8 mouse cellular contexts compared by ENCODE assay signal in the genomic region with DNA sequence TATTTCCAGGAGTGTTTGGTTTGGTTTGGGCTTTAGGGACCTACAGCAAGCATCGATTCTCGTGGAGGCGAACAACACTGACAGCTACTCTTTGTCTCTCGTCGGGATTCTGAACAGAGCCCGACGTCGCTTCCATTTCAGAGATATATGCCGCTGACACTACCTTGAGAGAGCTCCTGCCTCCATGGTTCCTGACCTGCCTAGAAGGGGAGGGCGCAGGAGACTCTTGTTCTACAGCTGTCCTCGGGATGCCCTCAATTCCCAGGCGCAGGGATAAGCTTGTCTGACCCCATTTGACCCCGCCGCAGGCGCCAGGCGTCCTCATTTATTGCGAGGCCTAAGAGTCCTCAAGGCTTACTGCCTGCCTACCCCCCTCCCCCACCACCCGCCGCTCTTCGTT.
DNase-seq lines count a peak whose midpoint lies in the region; ATAC-seq lines count a peak whose summit lies in the region.

No protein-coding gene starts in this region.

- peak overlapping the region; percentile 73 for H3K4me2 ChIP-seq in heart, embryonic 14.5 days (ENCODE audit: low read length)
- peak overlapping the region; percentile 59 for H3K4me2 ChIP-seq in midbrain, embryonic 12.5 days (replicated peaks)

- peaks cover 32% of the 10 kb centered on the region for H3K4me1 ChIP-seq in embryonic facial prominence, embryonic 10.5 days
- H3K4me1 ChIP-seq in heart, embryonic 14.5 days (ENCODE audit: control insufficient read depth in 2 of 2, insufficient read depth in 2 of 2, low read length in 2 of 2): peaks cover 14 to 15% of the 10 kb centered on the region in 2 experiments
- H3K4me1 ChIP-seq in midbrain, embryonic 12.5 days: peaks cover 20% of the 10 kb centered on the region

- H3K4me3 ChIP-seq in embryonic facial prominence, embryonic 10.5 days: peak overlapping the region; percentile 50
- peak overlapping the region; percentile 17 to 33 for H3K4me3 ChIP-seq in heart, embryonic 14.5 days (ENCODE audit: control insufficient read depth in 1 of 2, insufficient read depth in 1 of 2, low read depth in 1 of 2, low read length in 2 of 2)
- peak overlapping the region; percentile 32 for H3K4me3 ChIP-seq in midbrain, embryonic 12.5 days

- H3K36me3 ChIP-seq in embryonic facial prominence, embryonic 10.5 days (replicated peaks): no peaks in the 10 kb centered on the region
- no peaks in the 10 kb centered on the region for H3K36me3 ChIP-seq in heart, embryonic 14.5 days (ENCODE audit: control insufficient read depth, insufficient read depth, low read length)
- no peaks in the 10 kb centered on the region for H3K36me3 ChIP-seq in midbrain, embryonic 12.5 days

- H3K9me3 ChIP-seq in embryonic facial prominence, embryonic 10.5 days: no peaks in the 10 kb centered on the region
- no peaks in the 10 kb centered on the region for H3K9me3 ChIP-seq in heart, embryonic 14.5 days (ENCODE audit: control insufficient read depth, low read length)
- H3K9me3 ChIP-seq in midbrain, embryonic 12.5 days: no peaks in the 10 kb centered on the region

- peak; percentile 5; the same call in 1 of the 2 replicates for ATAC-seq in heart, embryonic 14.5 days (ENCODE audit: insufficient number of reproducible peaks, insufficient read depth, low FRiP score, low read depth)
- ATAC-seq in midbrain, embryonic 12.5 days (ENCODE audit: low FRiP score, low read depth): peak; percentile 45; the same call in 1 of the 2 replicates

- H3K9ac ChIP-seq in heart, embryonic 14.5 days (ENCODE audit: low read length): peak overlapping the region; percentile 71
- H3K9ac ChIP-seq in midbrain, embryonic 12.5 days (replicated peaks): no peak overlapping the region

- peaks cover 55% of the 10 kb centered on the region for H3K27me3 ChIP-seq in embryonic facial prominence, embryonic 10.5 days (replicated peaks; ENCODE audit: low read depth, poor library complexity, severe bottlenecking)
- no peaks in the 10 kb centered on the region for H3K27me3 ChIP-seq in heart, embryonic 14.5 days (ENCODE audit: control insufficient read depth, insufficient read depth, low read length)
- peaks cover 61% of the 10 kb centered on the region for H3K27me3 ChIP-seq in midbrain, embryonic 12.5 days

- peak; percentile 9 to 16 for DNase-seq in spleen, adult 18-20 months
- no peak for DNase-seq in spleen, adult 12 weeks (ENCODE audit: low spot score)
- DNase-seq in embryonic facial prominence, embryonic 10.5 days (ENCODE audit: low spot score): peak; percentile 82
- peak; percentile 67 for DNase-seq in kidney, postnatal 14 days
- DNase-seq in thymus, postnatal 14 days: peak; percentile 58
- DNase-seq in right cerebral cortex, adult 2 months (ENCODE audit: low spot score in 2 of 2): no peak

- WGBS in embryonic facial prominence, embryonic 10.5 days: 2% methylated on average over 20 of the region's 20 CpGs
- 2% methylated on average over 20 of the region's 20 CpGs for WGBS in heart, embryonic 14.5 days
- under 1% methylated on average over 20 of the region's 20 CpGs for WGBS in midbrain, embryonic 12.5 days

- H3K27ac ChIP-seq in embryonic facial prominence, embryonic 10.5 days (replicated peaks): peak overlapping the region; percentile 83
- H3K27ac ChIP-seq in heart, embryonic 14.5 days (replicated peaks in 1 of 2; ENCODE audit: control insufficient read depth in 1 of 2, insufficient read depth in 1 of 2, low read depth in 2 of 2, low read length in 2 of 2): peak overlapping the region; percentile 41 to 46; a peak in 3 of 4 replicates
- H3K27ac ChIP-seq in midbrain, embryonic 12.5 days (replicated peaks): peak overlapping the region; percentile 43; the same call in 1 of the 2 replicates

Comparison
In these comparisons a context has a peak if more than half of its experiments do, and no peak if none do; other contexts are left out.
1. DNase-seq: peak in spleen, adult 18-20 months (2 of 2), embryonic facial prominence, embryonic 10.5 days (single experiment), kidney, postnatal 14 days (single experiment) and thymus, postnatal 14 days (single experiment); none in spleen, adult 12 weeks (single experiment) and right cerebral cortex, adult 2 months (0 of 2).
2. Peak in every context shown above with its lines, with median percentiles within 50 percentile points of each other: H3K27ac ChIP-seq and H3K4me3 ChIP-seq.